Comparison of ENCODE assay signal across 20 mouse cellular contexts in the genomic region with DNA sequence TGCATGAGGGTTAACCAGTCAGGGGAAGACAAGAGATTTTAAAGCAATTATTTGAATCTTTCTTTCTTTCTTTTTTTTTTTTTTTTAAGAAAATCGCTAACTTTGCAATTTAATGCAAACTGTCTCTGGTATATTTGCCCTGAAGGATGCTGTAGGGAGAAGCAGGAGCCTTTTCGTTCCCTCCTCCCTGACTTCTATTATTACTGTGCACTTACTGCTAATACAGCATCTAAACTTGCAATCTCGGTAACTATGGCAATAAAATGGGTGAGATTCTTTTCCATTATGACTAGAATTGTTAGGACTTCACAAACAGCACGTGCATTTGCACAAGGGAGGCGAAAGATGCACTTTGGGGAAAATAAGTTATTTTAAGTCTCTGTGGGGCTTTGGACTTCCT.
"Had no signal": no experiment of that assay in that cellular context is flagged by ENCODE, and none has a peak within 500 bp of the region (broad histone marks: within the 10 kb centered on the region; RNA-seq: fewer than 3 reads in every experiment).

No protein-coding gene starts in this region.

- H3K27me3 ChIP-seq: liver, embryonic 13.5 days; liver, embryonic 15.5 days; lung, embryonic 15.5 days; neural tube, embryonic 13.5 days; neural tube, embryonic 15.5 days; stomach, embryonic 15.5 days had no signal

- H3K27ac ChIP-seq: liver, embryonic 13.5 days; liver, embryonic 15.5 days; lung, embryonic 15.5 days; macrophage; neural tube, embryonic 13.5 days; neural tube, embryonic 15.5 days; stomach, embryonic 15.5 days; stomach, postnatal 0 days had no signal

- H3K9me3 ChIP-seq: liver, embryonic 13.5 days; liver, embryonic 15.5 days; lung, embryonic 15.5 days; neural tube, embryonic 13.5 days; neural tube, embryonic 15.5 days; stomach, embryonic 15.5 days had no signal

- ATAC-seq: liver, postnatal 0 days; lung, postnatal 0 days had no signal

- H3K36me3 ChIP-seq: liver, embryonic 13.5 days; liver, embryonic 15.5 days; lung, embryonic 15.5 days; neural tube, embryonic 13.5 days; neural tube, embryonic 15.5 days; stomach, embryonic 15.5 days had no signal

- H3K4me1 ChIP-seq: liver, embryonic 13.5 days; liver, embryonic 15.5 days; lung, embryonic 15.5 days; neural tube, embryonic 13.5 days; neural tube, embryonic 15.5 days; stomach, embryonic 15.5 days had no signal

- H3K9ac ChIP-seq: liver, embryonic 13.5 days; liver, embryonic 15.5 days; liver, postnatal 0 days; lung, embryonic 15.5 days; neural tube, embryonic 13.5 days; neural tube, embryonic 15.5 days; stomach, embryonic 15.5 days had no signal

- H3K4me3 ChIP-seq: liver, embryonic 13.5 days; liver, embryonic 15.5 days; lung, embryonic 15.5 days; myocyte; neural tube, embryonic 13.5 days; neural tube, embryonic 15.5 days; stomach, embryonic 15.5 days had no signal

- DNase-seq: liver, embryonic 13.5 days; liver, postnatal 0 days; lung, adult 2 months; lung, postnatal 14 days; lung, postnatal 36 days; right cerebral cortex, postnatal 14 days; thymus, adult 2 months; thymus, postnatal 25 days; thymus, postnatal 4 days had no signal

- H3K4me2 ChIP-seq: liver, embryonic 11.5 days; liver, embryonic 13.5 days; liver, embryonic 15.5 days; lung, embryonic 15.5 days; midbrain, embryonic 11.5 days; neural tube, embryonic 13.5 days; neural tube, embryonic 15.5 days; stomach, embryonic 15.5 days had no signal
